Mouse (Mus musculus) kidney, postnatal 10 days (tissue): ENCODE results near the gene Kmt5c.
A peak's percentile ranks its signal among the peaks of the same experiment; 100 is the strongest.

Experiments
- DNase-seq: peaks from one replicate; pipeline ENCODE4 v3.0.0; 2021; ENCODE audit warnings: mixed read lengths

The Kmt5c gene

DNA sequence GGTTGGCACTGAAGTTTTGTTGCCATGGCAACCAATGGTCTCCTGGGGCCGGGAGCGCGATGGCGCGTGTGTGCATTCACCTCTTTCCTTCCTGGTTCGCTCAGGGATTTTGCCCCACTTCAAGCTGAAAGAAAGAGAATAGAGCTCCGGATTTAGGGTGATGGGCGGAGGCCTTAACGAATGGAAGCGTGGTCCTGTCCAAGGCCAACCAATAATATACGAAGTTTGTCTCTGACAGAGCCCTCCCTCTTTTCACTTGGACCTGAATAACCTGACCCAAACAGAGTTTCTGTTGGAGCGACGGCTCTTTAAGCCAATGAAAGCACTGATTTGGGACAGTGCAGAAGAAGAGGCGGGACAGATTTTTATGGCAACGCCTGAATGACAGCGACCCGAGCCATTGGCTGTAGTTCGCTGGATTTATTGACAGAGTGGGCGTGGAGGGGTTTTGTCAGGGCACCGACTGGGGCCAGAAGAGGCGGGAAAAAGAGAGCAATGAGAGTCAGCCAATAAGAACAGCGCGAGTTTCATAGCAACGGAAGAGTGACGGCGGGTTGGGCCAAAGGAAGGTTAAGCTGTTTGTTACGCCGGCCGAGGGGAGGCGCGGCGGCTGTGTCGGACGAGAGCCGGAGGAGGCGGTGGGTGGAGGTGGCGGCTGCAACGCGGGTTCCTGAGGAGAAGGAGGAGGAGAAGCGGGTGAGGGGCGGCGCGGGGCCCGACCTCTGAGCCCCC lies at the start of gene Kmt5c:
TSS of gene Kmt5c (plus strand) at position 572 of the 732 bp plus-strand sequence.
- peak; percentile 98 for DNase-seq

DNA sequence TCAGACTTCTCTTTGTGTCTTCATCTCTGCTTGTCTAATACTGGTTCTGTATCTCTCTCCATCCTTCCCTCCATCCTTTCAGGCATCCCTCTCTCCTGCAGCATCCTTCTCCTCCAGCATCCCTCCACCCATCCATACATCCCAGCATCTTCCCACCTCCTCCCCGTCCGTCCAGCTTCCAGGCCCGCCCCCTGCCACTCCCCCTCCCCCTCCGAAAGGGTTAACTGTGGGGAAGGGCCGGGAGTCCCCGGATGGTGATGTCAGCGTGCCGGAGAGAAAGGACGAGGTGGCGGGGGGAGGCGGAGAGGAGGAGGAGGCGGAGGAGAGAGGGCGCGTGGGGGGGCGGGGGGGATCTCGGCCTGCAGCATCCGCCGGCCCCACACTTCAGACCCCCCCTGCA lies 49.5 kb upstream of the Kmt5c start, which contains the start of gene Brsk1:
TSS of gene Brsk1 (plus strand) at position 218 of the 400 bp plus-strand sequence.
- peak; percentile 86 for DNase-seq

DNA sequence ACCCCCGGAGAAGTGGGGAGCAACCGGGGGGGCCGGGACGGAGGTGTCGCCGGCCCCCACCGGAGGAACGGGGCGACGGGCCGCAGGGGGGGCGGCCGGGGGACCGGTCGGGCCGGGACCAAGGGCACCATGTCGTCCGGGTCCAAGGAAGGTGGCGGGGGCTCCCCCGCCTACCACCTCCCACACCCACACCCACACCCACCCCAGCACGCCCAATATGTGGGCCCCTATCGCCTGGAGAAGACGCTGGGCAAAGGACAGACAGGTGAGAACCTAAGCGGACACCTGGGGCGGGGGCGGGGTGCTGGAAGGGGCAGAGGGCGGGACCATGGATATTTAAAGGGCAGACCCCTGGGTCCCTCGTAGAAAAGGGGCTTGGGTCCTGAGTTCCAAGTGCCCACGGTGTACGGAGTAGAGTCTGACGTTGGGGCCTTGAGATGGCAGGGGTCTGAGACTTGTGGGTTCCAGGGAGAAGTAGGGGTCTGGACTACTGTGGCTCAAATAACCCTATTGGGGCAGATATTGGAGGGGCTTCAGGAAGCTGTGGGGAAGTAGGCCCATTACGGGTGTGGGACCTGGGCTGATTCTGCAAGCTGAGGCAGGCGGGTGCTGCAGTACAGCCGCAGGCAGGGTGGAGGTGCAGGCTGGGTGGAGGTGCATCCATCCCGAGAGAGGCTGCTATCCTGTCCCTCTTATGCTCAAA lies 48.8 kb upstream of the Kmt5c start:
- peak; percentile 31 for DNase-seq

DNA sequence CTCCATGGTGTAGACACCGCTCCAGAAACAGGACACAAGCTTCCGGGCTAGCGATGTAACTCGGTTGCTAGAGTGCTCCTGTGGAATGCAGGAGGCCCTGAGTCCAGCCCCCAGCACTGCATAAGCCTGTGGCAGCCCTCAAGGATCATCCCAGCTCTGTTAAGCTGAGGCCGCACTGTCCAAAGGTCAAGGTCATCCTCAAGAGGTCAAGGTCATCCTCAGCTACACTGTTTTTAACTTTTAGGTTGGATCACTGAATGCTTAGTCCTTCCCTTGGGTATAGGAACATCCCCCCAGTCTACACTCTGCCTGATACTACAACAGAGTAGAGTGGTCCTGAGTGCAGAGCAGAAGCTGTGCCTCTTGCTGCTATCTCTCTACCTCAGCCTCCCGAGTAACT lies 46.9 kb upstream of the Kmt5c start:
- no peak for DNase-seq

DNA sequence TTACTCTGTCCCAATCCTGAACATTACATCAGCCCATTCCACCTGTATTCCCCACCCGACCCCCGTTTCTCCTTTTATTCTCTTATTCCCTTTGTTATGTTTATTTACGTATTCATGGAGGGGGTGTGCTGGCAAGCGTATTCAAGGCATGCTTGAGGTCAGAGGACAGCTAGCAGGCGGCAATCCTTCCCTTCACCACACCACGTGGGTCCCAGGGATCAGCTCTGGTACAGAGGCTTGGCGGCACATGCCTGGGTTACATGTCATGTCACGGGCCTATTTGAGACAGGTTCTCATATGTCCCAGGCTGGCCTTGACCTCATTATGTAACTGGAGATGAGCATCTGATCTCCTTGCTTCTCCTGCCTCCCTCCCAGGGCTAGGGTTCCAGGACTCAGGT lies 37.6 kb upstream of the Kmt5c start:
- DNase-seq = no peak

DNA sequence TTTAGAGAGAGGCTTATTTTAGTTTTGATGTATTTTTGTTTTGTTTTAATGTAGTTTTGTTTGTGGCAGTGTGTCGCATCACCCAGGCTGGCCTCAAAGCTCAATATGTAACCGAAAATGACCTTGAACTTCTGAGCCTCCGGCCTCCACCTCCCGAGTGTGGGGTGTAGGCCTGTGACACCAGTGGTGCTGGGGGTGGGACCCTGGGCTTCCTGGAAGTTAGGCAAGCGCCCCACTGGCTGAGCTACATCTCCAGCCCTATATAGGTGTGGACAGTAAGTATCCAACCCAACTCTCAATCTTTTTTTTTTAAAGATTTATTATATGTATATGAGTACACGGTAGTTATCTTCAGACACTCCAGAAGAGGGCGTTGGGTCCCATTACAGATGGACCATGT lies 36.7 kb upstream of the Kmt5c start:
- no peak for DNase-seq

DNA sequence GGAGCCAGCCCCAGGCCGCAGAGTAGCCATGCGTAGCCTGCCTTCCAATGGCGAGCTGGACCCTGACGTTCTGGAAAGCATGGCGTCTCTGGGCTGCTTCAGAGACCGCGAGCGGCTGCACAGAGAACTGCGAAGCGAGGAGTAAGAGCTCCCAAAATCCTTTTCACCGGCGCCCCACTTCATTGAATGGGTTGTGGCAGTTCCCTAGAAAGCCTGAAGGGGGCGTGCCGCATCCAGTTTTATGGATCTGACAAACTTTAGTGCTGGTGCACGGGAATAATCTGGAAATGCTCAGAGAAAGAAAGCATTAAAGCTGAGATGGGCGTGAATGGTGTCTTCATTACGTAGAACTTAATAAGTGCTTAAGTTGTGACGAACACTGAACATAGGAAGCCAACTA lies 34.8 kb upstream of the Kmt5c start:
- DNase-seq = peak; percentile 61

DNA sequence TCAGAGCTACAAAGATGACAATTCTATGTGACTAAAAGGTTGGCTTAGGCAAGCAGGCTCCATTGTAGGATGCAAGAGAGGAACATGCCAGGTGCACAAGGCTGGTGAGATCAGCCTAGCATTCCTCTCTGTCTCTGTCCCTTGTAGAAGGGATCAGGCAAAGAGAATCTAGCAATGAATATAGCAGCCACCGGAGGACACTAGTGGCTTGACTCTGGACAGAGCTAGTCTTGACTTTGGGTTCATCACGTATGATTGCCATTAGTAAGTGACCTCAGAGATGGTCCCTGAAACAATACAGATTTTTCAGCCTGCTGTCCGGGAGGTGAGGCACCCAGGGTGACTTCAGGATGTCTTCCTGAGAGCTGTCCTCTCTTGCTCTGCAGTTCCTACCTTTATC lies 27.3 kb upstream of the Kmt5c start:
- no peak for DNase-seq

DNA sequence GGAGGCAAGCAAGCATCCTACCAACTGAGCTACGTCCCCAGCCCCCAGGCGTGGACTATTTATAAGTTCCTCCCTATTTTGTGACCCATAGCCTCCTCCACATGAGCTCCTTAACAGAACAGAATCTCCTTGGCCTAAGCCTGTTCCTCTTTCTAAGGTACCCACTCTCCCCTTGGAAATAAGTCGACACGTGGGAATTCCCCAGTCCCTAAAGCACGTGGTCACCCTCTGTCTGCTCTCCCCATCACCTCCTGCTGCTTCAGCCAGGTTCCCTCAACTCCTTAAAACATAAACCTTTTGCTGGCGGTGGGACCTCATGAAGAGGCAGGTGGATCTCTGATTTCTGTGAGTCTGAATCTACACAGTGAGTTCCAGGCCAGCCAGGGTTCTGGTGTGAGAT lies 23.0 kb upstream of the Kmt5c start:
- DNase-seq = no peak

DNA sequence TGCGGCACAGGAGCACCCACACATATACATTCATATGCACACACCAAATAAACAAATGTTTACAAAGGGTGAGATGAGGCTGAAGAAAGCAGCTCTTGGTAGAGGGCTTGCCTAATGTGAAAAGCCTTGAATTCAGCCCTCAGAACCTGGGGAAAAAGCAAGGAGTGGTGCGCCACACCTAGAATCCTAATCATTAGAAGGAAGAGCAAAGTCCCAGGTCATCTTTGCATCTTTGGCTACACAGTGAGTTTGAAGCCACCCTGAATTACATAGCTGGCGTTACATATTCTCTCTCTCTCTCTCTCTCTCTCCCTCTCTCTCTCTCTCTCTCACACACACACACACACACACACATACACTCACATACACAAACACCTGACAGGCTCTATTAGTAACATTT lies 20.6 kb upstream of the Kmt5c start:
- DNase-seq = no peak

DNA sequence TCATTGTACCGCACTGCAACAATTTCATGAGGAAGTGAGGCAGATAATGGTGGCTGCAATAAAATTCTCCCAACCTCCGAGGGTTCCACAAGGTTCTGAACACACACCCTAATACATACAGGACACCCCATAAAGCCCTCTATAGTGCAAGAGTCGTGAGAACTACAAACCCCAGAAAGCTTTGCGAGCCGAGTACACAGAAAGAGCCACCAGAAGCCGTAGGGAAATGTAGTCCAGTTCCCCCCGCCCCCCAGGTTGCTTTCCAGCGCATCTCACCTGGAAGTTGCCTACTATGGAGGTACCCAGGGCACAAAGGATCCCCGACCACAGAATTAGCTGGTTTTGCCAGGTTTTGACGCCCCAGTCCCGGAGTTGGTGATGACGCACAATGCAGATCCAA lies 16.4 kb upstream of the Kmt5c start:
- DNase-seq = peak; percentile 37

DNA sequence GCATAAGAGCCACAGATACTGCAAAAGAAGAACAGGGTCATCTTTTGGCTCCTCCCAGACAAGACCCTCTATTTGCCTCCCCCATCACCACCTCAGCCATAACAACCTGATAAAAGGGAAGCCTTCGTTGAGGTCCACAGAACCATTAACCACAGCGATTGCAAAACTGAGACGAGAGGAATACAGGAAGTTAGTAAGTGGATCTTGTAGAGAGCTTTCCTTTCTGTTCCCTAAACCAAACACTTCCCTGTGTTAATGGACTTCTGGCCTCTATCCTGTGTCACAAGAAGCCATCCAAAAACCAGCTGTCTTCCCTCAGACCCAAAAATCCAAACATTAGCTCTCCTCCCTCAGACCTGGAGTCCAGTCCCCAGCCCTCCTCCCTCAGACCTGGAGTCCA lies 15.6 kb upstream of the Kmt5c start:
- no peak for DNase-seq

DNA sequence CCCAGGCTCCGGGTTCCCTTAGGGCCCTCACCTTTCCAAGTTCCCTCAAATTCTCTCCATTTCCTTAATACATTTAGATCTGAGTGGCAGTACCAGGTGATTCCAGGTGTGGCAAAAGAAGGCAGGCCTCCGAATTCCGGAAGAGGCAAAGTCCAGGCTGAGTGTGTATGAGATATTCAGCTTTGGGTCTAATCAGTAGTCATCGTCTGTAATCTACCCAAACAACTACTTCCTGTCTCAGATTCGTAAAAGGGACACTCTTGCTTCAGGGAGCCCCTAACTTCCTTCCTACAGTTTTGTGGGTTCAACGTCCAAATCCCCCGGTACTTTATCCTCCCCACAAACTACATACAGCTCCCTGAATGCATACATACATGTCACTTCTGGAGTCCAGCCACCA lies 14.7 kb upstream of the Kmt5c start, which contains the start of gene Tmem150b:
TSS of gene Tmem150b (minus strand) at position 81 of the 400 bp plus-strand sequence.
- DNase-seq = no peak

DNA sequence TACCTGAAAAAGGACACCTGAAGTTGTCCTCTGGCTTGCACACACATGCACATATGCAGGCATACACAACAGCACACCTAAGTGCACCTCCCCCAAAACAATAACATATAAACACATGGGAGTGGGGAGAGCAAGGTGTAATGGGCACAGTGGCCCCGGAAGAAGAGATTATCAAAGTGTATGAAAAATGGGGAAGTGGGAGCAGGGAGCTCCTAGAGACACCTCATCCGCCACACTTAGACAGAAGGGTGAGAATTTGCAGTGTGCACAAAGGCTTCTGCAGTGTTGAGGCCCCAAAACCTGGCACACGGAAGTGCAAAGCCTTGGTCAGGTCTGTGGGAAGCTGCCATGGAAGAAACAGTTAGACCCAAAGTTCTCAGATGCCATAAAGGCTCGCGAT lies 8.8 kb upstream of the Kmt5c start:
- DNase-seq = no peak

DNA sequence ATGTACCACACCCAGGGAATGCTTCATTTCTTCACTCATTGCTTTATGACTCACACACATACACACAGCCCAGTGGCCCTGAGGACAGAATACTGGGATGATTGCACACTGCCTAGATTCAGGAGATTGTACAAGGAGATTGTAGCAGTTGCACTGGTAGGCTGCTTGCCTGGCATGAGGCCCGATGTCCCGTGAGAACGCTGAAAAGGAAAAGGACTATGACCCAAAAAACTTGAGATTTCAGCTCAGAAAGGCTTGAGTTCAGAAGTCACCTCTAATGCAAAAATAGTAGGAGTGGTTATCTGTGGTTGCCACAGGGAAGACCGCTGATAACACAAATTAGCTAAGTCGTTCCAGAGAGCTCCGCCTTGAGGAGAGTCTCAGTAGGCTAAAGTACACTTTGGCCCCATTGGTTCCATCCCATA lies 6.9 kb upstream of the Kmt5c start:
- peak; percentile 44 for DNase-seq

DNA sequence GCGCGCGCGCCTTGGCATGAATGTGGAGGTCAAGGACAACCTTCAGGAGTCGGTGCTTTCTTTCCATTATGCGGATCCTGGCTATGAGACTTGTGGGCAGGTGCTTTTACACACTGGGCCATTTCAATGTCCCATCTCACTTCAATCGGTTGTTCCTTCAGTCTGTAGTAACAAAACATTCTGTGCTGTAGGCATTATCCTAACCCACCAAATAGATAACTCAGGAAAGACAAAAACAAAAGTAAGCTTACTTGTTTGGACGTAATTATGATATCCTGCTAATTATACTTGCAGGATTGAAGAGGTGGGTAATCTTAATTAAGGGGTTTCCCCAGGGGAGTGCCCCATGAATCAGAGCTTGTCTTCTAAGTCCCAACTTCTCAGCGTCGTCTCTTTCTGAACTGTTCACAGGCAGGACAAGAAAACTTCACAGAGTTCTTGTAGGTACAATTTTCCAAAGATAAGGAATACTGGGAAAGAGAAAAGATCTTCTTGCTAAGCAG lies 823 bp upstream of the Kmt5c start:
- DNase-seq = no peak

DNA sequence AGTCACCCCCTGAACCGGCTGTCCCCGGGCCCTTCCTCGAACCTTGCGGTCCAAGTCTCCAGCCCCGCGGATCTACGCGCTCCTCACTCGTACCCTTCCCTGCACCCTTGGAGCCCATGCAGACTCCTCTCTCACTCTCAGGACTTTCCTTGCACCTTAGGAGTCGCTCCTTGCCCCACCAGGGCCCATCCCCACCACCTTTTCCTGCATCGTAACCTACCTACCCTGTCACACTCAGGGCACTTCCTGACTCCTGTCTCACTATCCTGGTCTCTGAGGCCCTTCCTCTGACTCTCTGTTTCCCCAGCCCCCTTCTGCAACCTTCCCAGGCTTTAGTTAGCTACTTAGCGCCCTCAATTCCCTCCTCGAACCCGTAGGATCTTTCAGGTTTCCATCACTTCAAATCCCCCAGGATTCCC lies 403 bp downstream of the Kmt5c start:
- no peak for DNase-seq

DNA sequence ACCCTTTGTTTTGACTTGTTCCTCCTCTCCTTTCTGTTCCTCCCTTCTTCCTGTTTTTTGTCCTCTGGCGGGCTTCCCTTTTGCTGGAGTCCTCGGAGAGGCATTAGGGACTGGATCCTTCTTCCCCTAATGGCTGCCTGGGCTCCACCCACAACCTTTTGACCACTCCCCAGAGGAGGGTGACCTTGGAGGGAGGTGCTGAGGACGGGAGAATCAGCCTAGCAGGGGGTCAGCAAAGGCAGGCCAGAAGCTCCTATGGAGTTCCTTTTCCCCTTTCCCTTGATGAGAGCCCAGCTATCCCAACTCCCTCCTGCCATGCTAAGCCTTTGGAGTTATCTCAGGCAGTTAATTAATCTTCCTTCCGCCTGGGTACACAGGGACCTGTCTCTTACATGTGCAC lies 1.2 kb downstream of the Kmt5c start:
- DNase-seq = peak; percentile 78

DNA sequence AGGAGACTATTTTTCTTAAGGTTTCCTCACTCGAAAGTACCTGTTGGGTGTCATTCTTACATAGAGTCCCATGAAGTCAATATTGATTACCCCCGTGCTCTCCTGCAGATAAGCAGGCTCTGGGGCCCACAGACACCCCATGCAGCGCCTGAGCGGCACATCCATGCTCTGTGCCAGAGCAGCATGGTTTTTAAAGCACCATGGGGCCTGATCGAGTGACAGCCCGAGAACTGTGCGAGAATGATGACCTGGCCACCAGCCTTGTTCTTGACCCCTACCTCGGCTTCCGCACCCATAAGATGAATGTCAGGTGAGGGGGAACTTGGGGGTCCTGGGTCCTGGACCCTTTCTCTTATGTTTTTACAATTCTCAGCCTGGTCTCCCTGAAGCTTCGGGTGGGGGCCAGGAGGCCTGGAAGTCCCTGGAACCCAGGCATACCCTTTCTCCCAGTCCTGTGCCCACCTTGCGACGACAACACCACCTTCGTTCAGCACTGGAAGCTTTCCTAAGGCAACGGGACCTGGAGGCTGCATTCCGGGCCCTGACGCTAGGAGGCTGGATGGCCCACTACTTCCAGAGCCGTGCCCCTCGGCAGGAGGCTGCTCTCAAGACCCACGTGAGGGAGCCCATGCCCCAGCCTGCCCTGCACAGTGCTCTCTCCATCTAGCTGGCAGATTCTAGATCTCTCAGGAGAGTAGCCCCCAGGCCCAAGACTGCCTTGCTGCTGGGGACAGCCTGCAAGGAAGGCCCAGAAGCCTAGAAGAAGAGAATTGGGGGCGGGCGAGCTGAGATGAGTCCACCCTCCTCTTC lies 2.0 kb downstream of the Kmt5c start:
- peak; percentile 14 for DNase-seq

DNA sequence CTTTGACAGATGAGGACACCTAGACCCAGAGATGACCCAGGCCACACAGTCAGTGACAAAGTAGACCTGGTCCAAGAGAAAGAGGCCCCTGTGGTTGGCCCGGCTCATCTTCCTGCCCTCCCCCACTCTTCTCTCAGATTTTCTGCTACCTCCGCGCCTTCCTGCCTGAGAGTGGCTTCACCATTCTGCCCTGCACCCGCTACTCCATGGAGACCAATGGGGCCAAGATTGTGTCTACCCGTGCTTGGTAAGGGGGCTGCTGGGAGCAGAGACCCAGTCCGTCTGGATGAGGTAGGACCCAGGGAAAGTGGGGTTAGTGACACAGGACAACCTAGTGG lies 2.5 kb downstream of the Kmt5c start:
- DNase-seq = no peak

DNA sequence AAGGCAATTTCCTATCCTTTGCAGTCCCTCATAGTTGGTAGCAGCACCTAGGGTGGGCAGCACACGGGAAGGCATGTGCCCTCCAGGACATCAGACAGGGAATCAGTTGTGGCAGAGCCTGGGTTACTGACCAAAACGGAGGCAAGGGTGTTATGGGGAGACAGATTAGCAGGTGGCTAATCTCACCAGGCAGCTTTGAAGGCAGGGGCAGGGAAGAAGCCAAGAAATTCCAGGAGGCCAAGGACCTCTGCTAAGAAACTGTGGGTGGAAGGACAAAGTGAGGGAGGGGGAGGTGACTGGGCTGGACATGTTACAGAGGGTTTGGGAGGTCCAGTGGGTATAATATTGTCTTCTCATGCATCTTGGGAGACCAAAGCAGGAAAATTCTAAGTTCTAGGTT lies 3.4 kb downstream of the Kmt5c start:
- DNase-seq = no peak

DNA sequence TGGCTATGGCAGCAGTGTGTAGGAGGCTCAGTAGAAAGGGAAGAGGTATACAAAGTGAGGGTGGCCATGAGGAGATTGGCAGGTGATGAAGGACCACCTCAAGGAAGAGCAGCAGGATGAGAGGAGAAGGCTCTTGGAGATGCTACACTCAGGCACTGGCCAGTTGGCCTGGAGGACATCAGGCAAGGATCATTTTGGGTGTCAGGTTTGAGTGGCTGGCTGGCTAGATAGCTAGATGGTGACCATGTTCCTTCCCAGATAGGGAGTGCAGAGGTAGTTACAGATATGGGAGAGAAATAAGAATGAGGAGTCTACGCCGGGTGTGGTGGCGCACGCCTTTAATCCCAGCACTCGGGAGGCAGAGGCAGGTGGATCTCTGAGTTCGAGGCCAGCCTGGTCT lies 5.0 kb downstream of the Kmt5c start:
- DNase-seq = no peak

DNA sequence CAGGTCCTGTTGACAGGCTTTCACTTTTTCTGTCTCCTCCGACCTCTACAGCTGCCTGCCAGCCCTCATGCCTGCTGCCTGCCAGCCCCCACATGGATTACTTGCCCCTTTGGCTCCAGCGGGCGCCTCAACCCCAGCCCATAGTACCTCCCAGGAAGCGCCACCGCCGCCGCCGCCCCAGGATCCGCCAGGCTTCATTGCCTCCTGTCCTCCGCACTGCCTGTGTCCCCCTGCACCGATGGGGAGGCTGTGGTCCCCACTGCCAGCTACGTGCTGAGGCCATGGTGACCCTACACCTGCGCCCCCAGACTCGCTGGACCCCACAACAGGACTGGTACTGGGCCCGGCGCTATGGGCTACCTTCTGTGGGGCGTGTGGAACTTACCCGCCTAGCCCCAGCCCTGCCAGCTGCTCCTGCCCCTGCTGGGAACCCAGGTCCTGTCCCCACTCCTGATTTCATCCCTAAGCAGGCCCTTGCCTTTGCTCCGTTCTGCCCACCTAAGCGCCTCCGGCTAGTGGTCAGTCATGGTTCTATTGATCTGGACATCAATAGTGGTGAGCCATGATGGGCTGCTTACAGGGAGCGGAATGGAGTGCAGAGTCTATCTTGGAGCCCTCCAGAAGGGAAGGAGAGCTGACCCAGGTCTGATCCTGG lies 6.5 kb downstream of the Kmt5c start:
- peak; percentile 13 for DNase-seq
